Comparison of ENCODE assay signal across 9 mouse cellular contexts in genomic region chr15:90841471-90841870, GRCm38 (mm10).
DNase-seq lines count a peak whose midpoint lies in the region; ATAC-seq and TF ChIP-seq lines count a peak whose summit lies in the region.
"Had no signal": no experiment of that assay in that cellular context is flagged by ENCODE, and none has a peak within 500 bp of the region (broad histone marks: within the 10 kb centered on the region; RNA-seq: fewer than 3 reads in every experiment).

No protein-coding gene starts in this region.

- H3K9me3 ChIP-seq in intestine, postnatal 0 days (ENCODE audit: control insufficient read depth): no peaks in the 10 kb centered on the region
- H3K9me3 ChIP-seq in intestine, embryonic 15.5 days: no peaks in the 10 kb centered on the region
- no peaks in the 10 kb centered on the region for H3K9me3 ChIP-seq in E14TG2a.4 (ENCODE audit: low read length)
- no peaks in the 10 kb centered on the region for H3K9me3 ChIP-seq in stomach, postnatal 0 days (ENCODE audit: control insufficient read depth, low read length)

- TF ChIP-seq EP300 in stomach, postnatal 0 days (optimal IDR thresholded peaks at IDR 0.05): no peak

- H3K27me3 ChIP-seq in intestine, postnatal 0 days (replicated peaks; ENCODE audit: control insufficient read depth, insufficient read depth, low read length): no peaks in the 10 kb centered on the region
- H3K27me3 ChIP-seq in intestine, embryonic 15.5 days (replicated peaks): no peaks in the 10 kb centered on the region
- H3K27me3 ChIP-seq in E14TG2a.4 (ENCODE audit: insufficient read depth, low read length): no peaks in the 10 kb centered on the region
- H3K27me3 ChIP-seq in stomach, postnatal 0 days (ENCODE audit: control insufficient read depth, insufficient read depth, low read length): no peaks in the 10 kb centered on the region

- H3K9ac ChIP-seq in intestine, postnatal 0 days (ENCODE audit: low read depth, low read length): no peak overlapping the region
- no peak overlapping the region for H3K9ac ChIP-seq in intestine, embryonic 15.5 days
- H3K9ac ChIP-seq in stomach, postnatal 0 days (ENCODE audit: low read length): no peak overlapping the region

- H3K4me1 ChIP-seq in intestine, postnatal 0 days (replicated peaks; ENCODE audit: control insufficient read depth, insufficient read depth, low read length): no peaks in the 10 kb centered on the region
- no peaks in the 10 kb centered on the region for H3K4me1 ChIP-seq in intestine, embryonic 15.5 days (replicated peaks)
- no peaks in the 10 kb centered on the region for H3K4me1 ChIP-seq in E14TG2a.4 (replicated peaks; ENCODE audit: low read depth, low read length)
- no peaks in the 10 kb centered on the region for H3K4me1 ChIP-seq in stomach, postnatal 0 days (replicated peaks; ENCODE audit: control insufficient read depth, insufficient read depth)

- 20% methylated on average over 5 of the region's 5 CpGs for WGBS in intestine, postnatal 0 days
- WGBS in intestine, embryonic 15.5 days: 26% methylated on average over 5 of the region's 5 CpGs
- WGBS in stomach, postnatal 0 days: 19% methylated on average over 5 of the region's 5 CpGs

- no peak for ATAC-seq in intestine, postnatal 0 days
- ATAC-seq in intestine, embryonic 15.5 days: no peak
- ATAC-seq in stomach, postnatal 0 days (ENCODE audit: low FRiP score, low TSS enrichment): no peak

- peak; percentile 85 for TF ChIP-seq CTCF in intestine, postnatal 0 days (IDR thresholded peaks at IDR 0.05; ENCODE audit: low read depth)
- TF ChIP-seq CTCF in E14TG2a.4 (conservative IDR thresholded peaks at IDR 0.05; ENCODE audit: low read length): peak; percentile 53
- peak; percentile 83 for TF ChIP-seq CTCF in stomach, postnatal 0 days (IDR thresholded peaks at IDR 0.05; ENCODE audit: low read depth)

- no peak overlapping the region for H3K4me2 ChIP-seq in intestine, postnatal 0 days (replicated peaks; ENCODE audit: low read depth)
- no peak overlapping the region for H3K4me2 ChIP-seq in intestine, embryonic 15.5 days (replicated peaks)
- no peak overlapping the region for H3K4me2 ChIP-seq in stomach, postnatal 0 days (replicated peaks; ENCODE audit: low read depth)

- no peak overlapping the region for H3K4me3 ChIP-seq in intestine, postnatal 0 days (ENCODE audit: low read depth, low read length)
- H3K4me3 ChIP-seq in intestine, embryonic 15.5 days (replicated peaks): no peak overlapping the region
- H3K4me3 ChIP-seq in E14TG2a.4 (replicated peaks; ENCODE audit: low read length): no peak overlapping the region
- H3K4me3 ChIP-seq in stomach, postnatal 0 days (ENCODE audit: low read depth, low read length): no peak overlapping the region
- H3K4me3 ChIP-seq: myocyte had no signal

- intact Hi-C loops in left cerebral cortex, postnatal 14 days (cut with DNase I): loop anchor here (2.0 to 10.0 kb wide), 2 partner anchors 83 to 161 kb away; no protein-coding TSS in a partner anchor

- H3K27ac ChIP-seq in intestine, postnatal 0 days (ENCODE audit: low read depth, low read length): no peak overlapping the region
- no peak overlapping the region for H3K27ac ChIP-seq in intestine, embryonic 15.5 days
- H3K27ac ChIP-seq in stomach, postnatal 0 days (replicated peaks): no peak overlapping the region

- no peaks in the 10 kb centered on the region for H3K36me3 ChIP-seq in intestine, postnatal 0 days (ENCODE audit: control insufficient read depth, insufficient read depth)
- no peaks in the 10 kb centered on the region for H3K36me3 ChIP-seq in intestine, embryonic 15.5 days
- H3K36me3 ChIP-seq in E14TG2a.4 (ENCODE audit: insufficient read depth, low read length): no peaks in the 10 kb centered on the region
- no peaks in the 10 kb centered on the region for H3K36me3 ChIP-seq in stomach, postnatal 0 days (ENCODE audit: control insufficient read depth, insufficient read depth, low read length)

- peak; percentile 41 for DNase-seq in adipocyte (ENCODE audit: low spot score)
- DNase-seq in left cerebral cortex, postnatal 14 days (ENCODE audit: low spot score in 2 of 2): peak; percentile 37 to 61
- DNase-seq in stomach, postnatal 0 days (ENCODE audit: low spot score): no peak
- no peak for DNase-seq in adrenal gland, adult 2 months
- DNase-seq in thymus, adult 18-20 months: no peak

Comparison
In these comparisons a context has a peak if more than half of its experiments do, and no peak if none do; other contexts are left out.
1. DNase-seq: peak in adipocyte (single experiment) and left cerebral cortex, postnatal 14 days (2 of 2); none in stomach, postnatal 0 days (single experiment), adrenal gland, adult 2 months (single experiment) and thymus, adult 18-20 months (0 of 2).
2. Peak in every context shown above with its lines, with median percentiles within 50 percentile points of each other: CTCF ChIP-seq.